Mouse (Mus musculus) limb, embryonic 15.5 days (tissue): ENCODE measurements around the gene Olfr148. TPM values are rescaled to one million over a fixed set of nuclear protein-coding genes. Genes with fewer than 3 reads are reported as not detected.

Source experiments
- ATAC-seq: fragments of 200-750 bp; cut with Nextera tagmentation; 2 replicates; pipeline ENCODE4 v1.8.0; 2017; ENCODE audit warnings: low read depth, moderate TSS enrichment; ENCODE audit not compliant: insufficient number of reproducible peaks, low FRiP score, low TSS enrichment
- H3K27ac ChIP-seq: fragments of 300-500 bp; sonication (generic); 2 replicates; pipeline ENCODE4 v1.5.1; 2015; ENCODE audit warnings: moderate library complexity, mild to moderate bottlenecking, inconsistent platforms
- H3K27me3 ChIP-seq: fragments of 300-500 bp; sonication (generic); 2 replicates; pipeline ENCODE4 v1.6.1; 2015; ENCODE audit warnings: inconsistent platforms
- H3K36me3 ChIP-seq: fragments of 300-500 bp; sonication (generic); 2 replicates; pipeline ENCODE4 v1.6.1; 2015; ENCODE audit warnings: inconsistent platforms
- H3K4me1 ChIP-seq: fragments of 300-500 bp; sonication (generic); 2 replicates; pipeline ENCODE4 v1.6.1; 2015; ENCODE audit warnings: inconsistent platforms
- H3K4me2 ChIP-seq: fragments of 300-500 bp; sonication (generic); 2 replicates; pipeline ENCODE4 v1.6.1; 2015; ENCODE audit warnings: mild to moderate bottlenecking, inconsistent platforms
- H3K4me3 ChIP-seq: fragments of 300-500 bp; sonication (generic); 2 replicates; pipeline ENCODE4 v1.5.1; 2015; ENCODE audit warnings: mild to moderate bottlenecking, inconsistent platforms
- H3K9ac ChIP-seq: fragments of 300-500 bp; sonication (generic); 2 replicates; pipeline ENCODE4 v1.6.1; 2015; ENCODE audit warnings: inconsistent platforms
- H3K9me3 ChIP-seq: fragments of 300-500 bp; sonication (generic); 2 replicates; pipeline ENCODE4 v1.6.1; 2016; ENCODE audit warnings: inconsistent platforms
- WGBS: fragments of 180-500 bp; shearing (Covaris S2); methylation state at CpG from one replicate; pipeline ENCODE4 v1.1.7; 2015; 5-methylcytosine and 5-hydroxymethylcytosine counted together
- polyA plus RNA-seq: library from polyadenylated mRNA; unstranded; fragments of >200 nt; fragmentation: Nextera tagmentation; extraction: Ambion mirVana; gene quantifications from 2 replicates; pipeline ENCODE4 v1.2.1, GENCODE M21; 2015

Gene Olfr148
- polyA plus RNA-seq, 1 experiment from 2014 or later = not detected

DNA sequence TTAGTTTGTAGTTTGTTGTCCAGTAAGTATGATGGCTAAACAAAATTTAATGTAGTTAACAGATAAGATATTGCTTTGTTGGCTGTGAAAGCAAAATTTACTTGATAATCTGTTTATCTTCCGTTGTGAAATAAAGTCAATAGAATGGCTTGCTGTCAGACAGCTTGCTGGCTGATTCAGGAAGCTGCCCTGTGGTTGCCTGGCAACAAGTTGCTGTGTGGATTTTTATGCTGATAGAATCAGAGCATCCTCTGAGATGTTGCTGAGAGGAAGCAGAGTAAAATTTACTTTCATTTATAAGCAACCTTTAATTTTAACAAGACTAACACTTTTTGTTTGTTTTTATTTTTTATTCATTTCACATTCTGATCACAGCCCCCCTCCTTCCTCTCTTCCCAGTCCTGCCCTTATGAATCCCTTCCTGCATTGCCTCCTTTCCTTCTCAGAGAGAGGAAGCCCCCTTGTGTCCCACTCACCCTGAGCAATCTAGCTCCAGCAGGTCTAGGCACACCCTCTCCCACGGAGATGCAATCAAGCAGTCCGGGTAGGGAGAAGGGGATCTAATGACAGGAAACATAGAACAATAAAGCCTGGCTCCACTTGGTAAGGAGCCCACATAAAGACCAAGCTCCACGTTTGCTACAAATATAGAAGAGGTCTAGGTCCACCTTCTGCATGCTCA lies 23.6 kb downstream of the Olfr148 start:
- no peak for ATAC-seq
- H3K4me3 ChIP-seq = no peak overlapping the region
- H3K27ac ChIP-seq = no peak overlapping the region
- no peaks in the 10 kb centered on the region for H3K36me3 ChIP-seq
- 31% methylated on average over 4 of the region's 4 CpGs for WGBS
- H3K27me3 ChIP-seq = no peaks in the 10 kb centered on the region
- H3K4me2 ChIP-seq = no peak overlapping the region
- H3K9me3 ChIP-seq = no peaks in the 10 kb centered on the region
- no peaks in the 10 kb centered on the region for H3K4me1 ChIP-seq
- H3K9ac ChIP-seq = no peak overlapping the region

DNA sequence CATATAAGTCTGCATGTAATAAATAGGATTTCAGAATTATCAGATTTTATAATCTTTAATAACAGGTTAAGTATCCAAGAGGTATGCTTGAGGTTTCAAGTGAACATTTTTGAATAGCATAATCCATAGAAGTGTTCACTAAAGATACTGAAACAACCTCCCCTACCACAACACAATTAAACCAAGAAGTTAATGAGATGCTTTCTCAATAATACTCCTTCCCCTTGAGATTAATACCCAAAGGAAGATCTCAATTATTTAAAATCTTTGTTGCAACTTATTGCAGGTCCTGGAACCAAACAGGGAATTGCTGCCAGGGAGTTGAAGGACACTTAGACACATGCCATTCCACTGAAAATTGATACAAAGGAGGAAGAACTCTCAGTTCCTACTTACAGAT lies 34.3 kb downstream of the Olfr148 start, which contains the start of gene Olfr961:
TSS of gene Olfr961 (plus strand) at position 301 of the 400 bp plus-strand sequence.
- H3K4me2 ChIP-seq = no peak within 1 kb of the TSS
- ATAC-seq = no peak

DNA sequence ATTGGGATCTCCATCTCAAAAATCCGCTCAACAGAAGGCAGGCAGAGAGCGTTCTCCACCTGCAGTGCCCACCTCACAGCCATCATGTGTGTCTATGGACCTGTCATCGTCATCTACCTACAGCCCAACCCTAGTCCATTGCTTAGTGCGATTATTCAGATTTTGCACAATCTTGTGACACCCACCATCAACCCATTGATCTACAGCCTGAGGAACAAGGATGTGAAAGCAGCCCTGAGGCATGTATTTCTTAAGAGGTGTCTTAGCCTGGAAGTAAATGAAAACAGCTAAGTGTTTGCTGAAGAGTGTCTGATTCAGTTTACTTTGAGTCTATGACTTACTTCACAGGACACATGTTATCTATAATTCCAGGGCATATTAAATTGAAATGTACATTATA lies 36.9 kb downstream of the Olfr148 start:
- no peak for ATAC-seq

More for the DNA sequence above, 34.3 kb downstream of the Olfr148 start, which contains the start of gene Olfr961:
- Histone ChIP-seq H3K4me1 (no peaks in the 10 kb centered on the region), H3K9ac (no peak within 1 kb of the TSS), H3K9me3 (no peaks in the 10 kb centered on the region), H3K36me3 (no peaks in the 10 kb centered on the region), H3K27me3 (no peaks in the 10 kb centered on the region), H3K4me3 (no peak within 1 kb of the TSS), H3K27ac (no peak within 1 kb of the TSS)

DNA sequence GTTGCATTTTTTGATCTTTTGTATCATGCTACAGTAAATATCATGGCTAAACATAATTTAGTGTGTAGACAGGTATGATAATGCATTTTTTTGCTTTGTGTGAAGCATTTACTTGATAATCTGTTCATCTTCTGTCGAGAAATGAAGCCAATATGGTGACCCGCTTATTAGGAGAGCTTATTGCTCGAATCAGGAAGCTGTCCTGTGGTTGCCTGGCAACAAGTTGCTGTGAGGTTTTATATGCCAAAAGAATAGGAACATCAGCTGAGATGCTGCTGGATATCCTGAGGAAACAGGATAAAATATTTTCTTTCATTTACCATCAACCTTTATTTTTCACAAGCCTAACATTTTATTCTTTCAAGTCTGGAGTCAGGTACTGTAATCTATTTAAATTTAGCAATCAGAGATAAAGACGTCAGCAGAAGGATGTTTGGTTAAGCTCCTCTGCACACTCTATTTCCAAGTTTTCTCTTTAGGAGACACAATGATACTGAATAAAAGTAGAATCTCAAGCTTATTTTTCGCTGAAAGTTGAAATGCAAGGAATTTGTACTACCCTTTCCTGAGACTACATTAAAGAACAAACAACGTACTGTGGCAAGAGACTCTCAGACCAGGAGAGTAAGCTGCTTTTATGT lies 44.4 kb downstream of the Olfr148 start:
- H3K4me2 ChIP-seq = no peak overlapping the region
- H3K4me1 ChIP-seq = no peaks in the 10 kb centered on the region
- H3K27me3 ChIP-seq = no peaks in the 10 kb centered on the region
- no peak overlapping the region for H3K27ac ChIP-seq
- WGBS = 74% methylated on average over 6 of the region's 6 CpGs
- H3K9ac ChIP-seq = no peak overlapping the region
- H3K36me3 ChIP-seq = no peaks in the 10 kb centered on the region
- no peak overlapping the region for H3K4me3 ChIP-seq
- H3K9me3 ChIP-seq = no peaks in the 10 kb centered on the region
- ATAC-seq = no peak

More for the DNA sequence above, 36.9 kb downstream of the Olfr148 start:
- 85% methylated on average over 4 of the region's 4 CpGs for WGBS
- no peaks in the 10 kb centered on the region for H3K4me1 ChIP-seq
- no peaks in the 10 kb centered on the region for H3K9me3 ChIP-seq
- no peak overlapping the region for H3K4me2 ChIP-seq
- no peak overlapping the region for H3K9ac ChIP-seq
- no peak overlapping the region for H3K4me3 ChIP-seq
- H3K27ac ChIP-seq = no peak overlapping the region
- no peaks in the 10 kb centered on the region for H3K36me3 ChIP-seq
- no peaks in the 10 kb centered on the region for H3K27me3 ChIP-seq

Other genes with a start within 250 kb of the Olfr148 start
- not detected in 2 replicates for gene Olfr951, start 223.2 kb upstream of the Olfr148 start, polyA plus RNA-seq
- not detected in 2 replicates for gene Olfr952, start 183.5 kb upstream of the Olfr148 start, polyA plus RNA-seq
- gene Olfr954, start 154.0 kb upstream of the Olfr148 start, polyA plus RNA-seq = not detected in 2 replicates
- not detected in 2 replicates for gene Olfr955, start 138.7 kb upstream of the Olfr148 start, polyA plus RNA-seq
- not detected in 2 replicates for gene Olfr44, start 116.7 kb upstream of the Olfr148 start, polyA plus RNA-seq
- not detected in 2 replicates for gene Olfr957, start 94.8 kb upstream of the Olfr148 start, polyA plus RNA-seq
- not detected in 2 replicates for gene Olfr958, start 56.6 kb upstream of the Olfr148 start, polyA plus RNA-seq
- gene Olfr959, start 35.1 kb upstream of the Olfr148 start, polyA plus RNA-seq = not detected in 2 replicates
- gene AW551984, start 6.3 kb upstream of the Olfr148 start, polyA plus RNA-seq = 75.0 and 122 TPM in 2 replicates
- not detected in 2 replicates for gene Olfr960, start 10.7 kb downstream of the Olfr148 start, polyA plus RNA-seq
- not detected in 2 replicates for gene Olfr961, start 34.4 kb downstream of the Olfr148 start, polyA plus RNA-seq
- not detected in 2 replicates for gene Olfr963, start 56.5 kb downstream of the Olfr148 start, polyA plus RNA-seq
- gene Olfr149, start 96.5 kb downstream of the Olfr148 start, polyA plus RNA-seq = not detected in 2 replicates
- not detected in 2 replicates for gene Olfr965, start 100.7 kb downstream of the Olfr148 start, polyA plus RNA-seq
- gene Olfr150, start 120.3 kb downstream of the Olfr148 start, polyA plus RNA-seq = not detected in 2 replicates
- gene Olfr967, start 135.6 kb downstream of the Olfr148 start, polyA plus RNA-seq = not detected in 2 replicates
- not detected in 2 replicates for gene Olfr968, start 172.6 kb downstream of the Olfr148 start, polyA plus RNA-seq
- gene Olfr969, start 180.3 kb downstream of the Olfr148 start, polyA plus RNA-seq = not detected in 2 replicates
- gene Olfr970, start 198.2 kb downstream of the Olfr148 start, polyA plus RNA-seq = not detected in 2 replicates
- not detected in 2 replicates for gene Olfr971, start 226.2 kb downstream of the Olfr148 start, polyA plus RNA-seq